Mouse (Mus musculus): ENCODE data around the gene Esrrg. TPM values are rescaled to one million over a fixed set of nuclear protein-coding genes. Genes with fewer than 3 reads are reported as not detected.

The Esrrg gene
- total and polyA plus RNA-seq, 3 experiments: 0.01 TPM; not detected in 2

GRCm38 (mm10) chr1:187872744-187873143, 264.2 kb downstream of the Esrrg start:
- no peaks in the 10 kb centered on the region for H3K4me1 ChIP-seq (ENCODE audit: control insufficient read depth in 1 of 2, insufficient read depth in 2 of 2, low read length in 2 of 2)
- H3K9me3 ChIP-seq (replicated peaks; ENCODE audit: insufficient read depth, low read length): no peaks in the 10 kb centered on the region
- DNase-seq (ENCODE audit: low read depth, low spot score): no peak
- H3K79me2 ChIP-seq (ENCODE audit: control insufficient read depth, insufficient read depth, low read length, poor library complexity): no peaks in the 10 kb centered on the region
- TF ChIP-seq MEF2A (IDR thresholded peaks at IDR 0.05; ENCODE audit: extremely low read depth, insufficient replicate concordance, low read depth, low read length, poor library complexity, severe bottlenecking) (no peak), ZMIZ1 (IDR thresholded peaks at IDR 0.05; ENCODE audit: low read depth, low read length) (no peak), NELFE (IDR thresholded peaks at IDR 0.05; ENCODE audit: low read depth, low read length) (no peak), TAL1 (IDR thresholded peaks at IDR 0.05; ENCODE audit: low read length) (no peak), GABPA (IDR thresholded peaks at IDR 0.05; ENCODE audit: low read depth, low read length) (no peak), JUND (IDR thresholded peaks at IDR 0.05; ENCODE audit: low read depth, low read length) (no peak)
- H3K36me3 ChIP-seq (ENCODE audit: control insufficient read depth in 1 of 2, insufficient read depth in 2 of 2, low read length in 2 of 2): no peaks in the 10 kb centered on the region
- H3K4me3 ChIP-seq (ENCODE audit: control insufficient read depth in 1 of 2, insufficient read depth in 1 of 2, low read depth in 2 of 2, low read length in 2 of 2): no peak overlapping the region
- peaks cover 0 to 2% of the 10 kb centered on the region in 2 experiments; a peak in 2 of 4 replicates for H3K27me3 ChIP-seq (ENCODE audit: control insufficient read depth in 1 of 2, insufficient read depth in 2 of 2, low read length in 2 of 2)
- H3K27ac ChIP-seq (ENCODE audit: control insufficient read depth, low read depth, low read length): no peak overlapping the region
- no peak overlapping the region for H3K9ac ChIP-seq (ENCODE audit: control insufficient read depth, low read depth, low read length, poor library complexity, severe bottlenecking)

GRCm38 (mm10) chr1:187873770-187874169, 265.2 kb downstream of the Esrrg start:
- no peak overlapping the region for H3K27ac ChIP-seq (ENCODE audit: control insufficient read depth, low read depth, low read length)
- no peaks in the 10 kb centered on the region for H3K36me3 ChIP-seq (ENCODE audit: control insufficient read depth in 1 of 2, insufficient read depth in 2 of 2, low read length in 2 of 2)
- H3K4me1 ChIP-seq (ENCODE audit: control insufficient read depth in 1 of 2, insufficient read depth in 2 of 2, low read length in 2 of 2): no peaks in the 10 kb centered on the region
- no peak for DNase-seq (ENCODE audit: low read depth, low spot score)
- no peaks in the 10 kb centered on the region for H3K79me2 ChIP-seq (ENCODE audit: control insufficient read depth, insufficient read depth, low read length, poor library complexity)
- no peak overlapping the region for H3K4me3 ChIP-seq (ENCODE audit: control insufficient read depth in 1 of 2, insufficient read depth in 1 of 2, low read depth in 2 of 2, low read length in 2 of 2)
- no peak overlapping the region for H3K9ac ChIP-seq (ENCODE audit: control insufficient read depth, low read depth, low read length, poor library complexity, severe bottlenecking)
- no peaks in the 10 kb centered on the region for H3K9me3 ChIP-seq (replicated peaks; ENCODE audit: insufficient read depth, low read length)
- TF ChIP-seq JUND (IDR thresholded peaks at IDR 0.05; ENCODE audit: low read depth, low read length) (no peak), MAZ (IDR thresholded peaks at IDR 0.05; ENCODE audit: low read depth, low read length) (no peak), MAFK (IDR thresholded peaks at IDR 0.05; ENCODE audit: borderline replicate concordance, low read depth, low read length) (no peak), POLR2A (IDR thresholded peaks at IDR 0.05; ENCODE audit: control insufficient read depth in 1 of 2, insufficient read depth in 1 of 2, low read depth in 1 of 2, low read length in 2 of 2, poor library complexity in 1 of 2) (no peak), SMC3 (IDR thresholded peaks at IDR 0.05; ENCODE audit: low read depth, low read length) (no peak), ETS1 (IDR thresholded peaks at IDR 0.05; ENCODE audit: low read depth, low read length) (no peak), MEF2A (IDR thresholded peaks at IDR 0.05; ENCODE audit: extremely low read depth, insufficient replicate concordance, low read depth, low read length, poor library complexity, severe bottlenecking) (no peak), TAL1 (IDR thresholded peaks at IDR 0.05; ENCODE audit: low read length) (no peak), CHD2 (IDR thresholded peaks at IDR 0.05; ENCODE audit: low read length) (no peak), MXI1 (IDR thresholded peaks at IDR 0.05; ENCODE audit: low read depth, low read length) (no peak), USF2 (IDR thresholded peaks at IDR 0.05; ENCODE audit: borderline replicate concordance in 1 of 2, insufficient read depth in 1 of 2, low read depth in 1 of 2, low read length in 2 of 2) (no peak), EP300 (IDR thresholded peaks at IDR 0.05; ENCODE audit: low read depth in 1 of 2, low read length in 2 of 2) (no peak), NRF1 (IDR thresholded peaks at IDR 0.05; ENCODE audit: insufficient read depth, low read depth, low read length, poor library complexity, severe bottlenecking) (no peak), CHD1 (IDR thresholded peaks at IDR 0.05; ENCODE audit: low read depth, low read length) (no peak)
- peaks cover 0 to 2% of the 10 kb centered on the region in 2 experiments; a peak in 2 of 4 replicates for H3K27me3 ChIP-seq (ENCODE audit: control insufficient read depth in 1 of 2, insufficient read depth in 2 of 2, low read length in 2 of 2)
